Mouse (Mus musculus) kidney, adult 2 months (tissue): ENCODE results near the gene Pfn3. TPM values are rescaled to one million over a fixed set of nuclear protein-coding genes. Genes with fewer than 3 reads are reported as not detected.
A peak's percentile ranks its signal among the peaks of the same experiment; 100 is the strongest.

Source experiments
- DNase-seq: peaks from one replicate; pipeline ENCODE4 v3.0.0; 2021
- H3K27ac ChIP-seq: fragments of 200-500 bp; 2 replicates; pipeline ENCODE4 v1.5.1; 2012; ENCODE audit warnings: low read depth, low read length, control low read depth, inconsistent platforms; ENCODE audit not compliant: insufficient read depth
- H3K27me3 ChIP-seq: fragments of 200-500 bp; replicated peaks from 2 replicates; pipeline ENCODE4 v1.6.1; 2012; ENCODE audit warnings: mild to moderate bottlenecking, moderate library complexity, low read length, inconsistent platforms; ENCODE audit not compliant: control insufficient read depth, insufficient read depth
- H3K36me3 ChIP-seq: fragments of 200-500 bp; 2 replicates; pipeline ENCODE4 v1.6.1; 2012; ENCODE audit warnings: mild to moderate bottlenecking, moderate library complexity, low read length, inconsistent platforms; ENCODE audit not compliant: control insufficient read depth, insufficient read depth
- H3K4me1 ChIP-seq: fragments of 200-500 bp; 2 replicates; pipeline ENCODE4 v1.6.1; 2011; ENCODE audit warnings: low read length; ENCODE audit not compliant: control insufficient read depth, insufficient read depth
- H3K4me3 ChIP-seq: fragments of 200-500 bp; 2 replicates; pipeline ENCODE4 v1.5.1; 2011; ENCODE audit warnings: mild to moderate bottlenecking, low read depth, low read length, control low read depth; ENCODE audit not compliant: insufficient read depth
- CTCF ChIP-seq: fragments of 200-500 bp; conservative IDR thresholded peaks from 2 replicates; pipeline ENCODE4 v1.5.1; 2011; ENCODE audit warnings: low read depth, mild to moderate bottlenecking, control low read depth, low read length, moderate library complexity, mixed read lengths; ENCODE audit not compliant: insufficient read depth, insufficient read length
- POLR2A ChIP-seq: fragments of 200-500 bp; IDR thresholded peaks from one replicate; pipeline ENCODE4 v1.6.1; 2011; ENCODE audit warnings: low read depth, low read length, control low read depth
- WGBS: fragments of 180-500 bp; shearing (Covaris S2); methylation state at CpG from one replicate; pipeline ENCODE4 v1.1.7; 2018; 5-methylcytosine and 5-hydroxymethylcytosine counted together
- polyA plus RNA-seq: library from polyadenylated mRNA; depleted of rRNA; stranded (reverse); fragments of >200 nt; gene quantifications from 2 replicates; pipeline ENCODE4 v1.2.3, GENCODE M21; 2012

Gene Pfn3
- polyA plus RNA-seq, 1 experiment = not detected

DNA sequence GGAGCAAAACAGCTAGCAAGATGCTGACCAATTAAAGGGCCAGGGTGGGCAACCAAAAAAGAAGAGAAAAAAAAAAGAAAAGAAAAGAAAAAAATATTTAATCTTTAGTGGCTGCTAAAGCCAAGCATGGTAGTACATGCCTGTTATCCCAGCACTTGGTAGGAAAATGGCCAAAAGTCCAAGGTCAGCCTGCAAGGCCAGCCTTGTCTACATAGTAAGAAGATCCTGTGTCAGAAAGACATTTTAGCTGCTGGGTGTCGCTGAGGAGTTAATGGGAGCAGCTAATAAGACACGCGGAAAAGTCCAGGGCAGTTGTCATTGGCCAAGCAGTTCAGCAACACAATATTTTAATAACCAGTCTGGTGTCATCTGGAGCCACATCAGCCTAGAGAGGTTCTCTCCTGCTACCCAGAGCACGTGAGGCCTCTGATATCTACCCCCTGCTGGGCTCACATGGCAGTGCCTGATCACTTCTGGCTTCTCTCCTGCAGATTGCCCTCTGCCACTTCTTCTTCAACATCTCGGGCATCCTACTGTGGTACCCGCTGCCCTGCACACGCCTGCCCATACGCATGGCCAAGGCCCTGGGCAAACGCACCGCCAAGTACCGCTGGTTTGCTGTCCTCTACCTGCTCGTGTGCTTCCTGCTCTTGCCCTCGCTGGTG, 2.3 kb downstream of the Pfn3 start:
- H3K36me3 ChIP-seq = no peaks in the 10 kb centered on the region; the same call in 1 of the 2 replicates
- H3K4me3 ChIP-seq = no peak overlapping the region
- DNase-seq = peak; percentile 51
- no peak overlapping the region for H3K27ac ChIP-seq
- no peaks in the 10 kb centered on the region for H3K4me1 ChIP-seq
- H3K27me3 ChIP-seq = no peaks in the 10 kb centered on the region
- TF ChIP-seq POLR2A (peak; percentile 23), CTCF (no peak)
- 59% methylated on average over 13 of the region's 13 CpGs for WGBS

DNA sequence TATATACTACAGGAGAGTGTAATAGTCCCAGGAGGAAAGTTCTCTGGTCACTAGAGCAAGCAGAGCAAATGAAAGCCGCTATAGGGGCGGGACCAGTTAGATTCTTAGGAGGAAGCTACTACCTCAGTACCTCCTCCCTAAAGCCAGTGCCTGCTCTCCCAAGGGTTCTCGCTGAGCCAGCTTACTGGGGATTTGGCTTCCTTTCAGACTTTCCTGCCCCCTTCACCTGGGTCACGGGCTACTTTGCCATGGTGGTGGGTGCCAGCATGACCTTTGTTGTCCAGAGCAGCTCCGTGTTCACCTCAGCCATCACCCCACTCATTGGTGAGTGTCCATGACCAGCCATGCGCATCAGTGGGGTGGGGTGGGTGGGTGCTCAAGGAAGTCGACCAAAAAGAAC, 3.2 kb downstream of the Pfn3 start:
- Histone ChIP-seq H3K27ac (no peak overlapping the region), H3K27me3 (no peaks in the 10 kb centered on the region), H3K4me1 (no peaks in the 10 kb centered on the region), H3K4me3 (no peak overlapping the region), H3K36me3 (no peaks in the 10 kb centered on the region; the same call in 1 of the 2 replicates)
- DNase-seq = peak; percentile 59
- TF ChIP-seq CTCF (no peak), POLR2A (peak; percentile 46)
- WGBS = 51% methylated on average over 7 of the region's 7 CpGs

- peak; percentile 60 for DNase-seq
- Histone ChIP-seq H3K4me1 (no peaks in the 10 kb centered on the region), H3K4me3 (no peak overlapping the region), H3K27ac (no peak overlapping the region), H3K36me3 (peaks cover 3% of the 10 kb centered on the region; the same call in 1 of the 2 replicates), H3K27me3 (no peaks in the 10 kb centered on the region)
- 63% methylated on average over 19 of the region's 19 CpGs for WGBS
- TF ChIP-seq POLR2A (peak; percentile 54), CTCF (no peak)
These were observed 6.4 kb downstream of the Pfn3 start for GRCm38 (mm10) chr13:55408546-55409120.

DNA sequence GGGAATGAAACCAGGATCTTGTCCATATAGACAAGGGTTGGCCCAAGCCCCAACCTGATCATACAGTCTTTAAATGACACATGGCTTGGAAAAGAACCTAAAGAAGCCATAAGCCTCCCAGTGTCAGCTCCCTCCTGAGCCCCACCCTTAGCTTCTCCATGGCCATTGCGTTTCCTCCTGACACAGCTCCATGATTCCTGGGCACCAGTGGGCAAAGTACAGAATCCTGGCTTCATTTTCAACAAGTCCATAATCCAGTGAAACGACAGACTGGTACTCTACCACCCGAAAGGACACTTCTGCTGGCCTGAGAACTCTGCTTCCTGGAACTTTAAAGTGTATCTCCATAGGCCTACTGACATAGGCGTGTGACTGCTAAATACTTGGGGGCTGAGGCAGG, 7.7 kb downstream of the Pfn3 start:
- 56% methylated on average over 4 of the region's 4 CpGs for WGBS
- peaks cover 6% of the 10 kb centered on the region; the same call in 1 of the 2 replicates for H3K36me3 ChIP-seq
- no peaks in the 10 kb centered on the region for H3K27me3 ChIP-seq
- no peaks in the 10 kb centered on the region for H3K4me1 ChIP-seq
- TF ChIP-seq CTCF (no peak), POLR2A (peak; percentile 41)
- peak; percentile 62 for DNase-seq
- H3K27ac ChIP-seq = peak overlapping the region; percentile 37; the same call in 1 of the 2 replicates
- no peak overlapping the region for H3K4me3 ChIP-seq

- Histone ChIP-seq H3K27me3 (no peaks in the 10 kb centered on the region), H3K4me1 (no peaks in the 10 kb centered on the region), H3K27ac (peak overlapping the region; percentile 1), H3K36me3 (peaks cover 9% of the 10 kb centered on the region; the same call in 1 of the 2 replicates), H3K4me3 (peak overlapping the region; percentile 67)
- 53% methylated on average over 13 of the region's 13 CpGs for WGBS
- DNase-seq = no peak
- TF ChIP-seq CTCF (no peak), POLR2A (peak; percentile 46)
These were observed 9.1 kb downstream of the Pfn3 start for GRCm38 (mm10) chr13:55405783-55406390.

- H3K36me3 ChIP-seq = peaks cover 9% of the 10 kb centered on the region; the same call in 1 of the 2 replicates
- peak overlapping the region; percentile 90; the same call in 1 of the 2 replicates for H3K27ac ChIP-seq
- WGBS = 7% methylated on average over 11 of the region's 11 CpGs
- H3K27me3 ChIP-seq = no peaks in the 10 kb centered on the region
- TF ChIP-seq CTCF (peak; percentile 88), POLR2A (peak; percentile 69)
- H3K4me3 ChIP-seq = peak overlapping the region; percentile 67
- peak; percentile 75 for DNase-seq
- no peaks in the 10 kb centered on the region for H3K4me1 ChIP-seq
These were observed 9.9 kb downstream of the Pfn3 start for GRCm38 (mm10) chr13:55404853-55405782.
